Mouse (Mus musculus) lung, embryonic 14.5 days (tissue): ENCODE measurements around the gene Ak5. TPM values are rescaled to one million over a fixed set of nuclear protein-coding genes. Genes with fewer than 3 reads are reported as not detected.

Experiments
- ATAC-seq: fragments of 200-750 bp; cut with Nextera tagmentation; 2 replicates; pipeline ENCODE4 v1.8.0; 2017; ENCODE audit warnings: mild to moderate bottlenecking, moderate TSS enrichment, moderate library complexity; ENCODE audit not compliant: insufficient read depth
- DNase-seq: peaks from one replicate; pipeline ENCODE4 v3.0.0-alpha.2; 2015
- H3K27ac ChIP-seq: fragments of 300-500 bp; sonication (generic); 2 replicates; pipeline ENCODE4 v1.5.1; 2014; ENCODE audit warnings: low read depth, mild to moderate bottlenecking, moderate library complexity
- H3K27me3 ChIP-seq: fragments of 300-500 bp; sonication (generic); 2 replicates; pipeline ENCODE4 v1.6.1; 2014; ENCODE audit warnings: low read length, control low read depth; ENCODE audit not compliant: insufficient read depth
- H3K36me3 ChIP-seq: fragments of 300-500 bp; sonication (generic); 2 replicates; pipeline ENCODE4 v1.6.1; 2014; ENCODE audit warnings: control low read depth; ENCODE audit not compliant: insufficient read depth
- H3K4me1 ChIP-seq: fragments of 300-500 bp; sonication (generic); 2 replicates; pipeline ENCODE4 v1.6.1; 2014; ENCODE audit warnings: antibody characterized with exemption, control low read depth; ENCODE audit not compliant: insufficient read depth
- H3K4me2 ChIP-seq: fragments of 300-500 bp; sonication (generic); 2 replicates; pipeline ENCODE4 v1.6.1; 2014; ENCODE audit warnings: mild to moderate bottlenecking
- H3K4me3 ChIP-seq: fragments of 300-500 bp; sonication (generic); 2 replicates; pipeline ENCODE4 v1.5.1; 2014; ENCODE audit warnings: low read depth, low read length
- H3K9ac ChIP-seq: fragments of 300-500 bp; sonication (generic); 2 replicates; pipeline ENCODE4 v1.6.1; 2014
- H3K9me3 ChIP-seq: fragments of 300-500 bp; sonication (generic); 2 replicates; pipeline ENCODE4 v1.6.1; 2016; ENCODE audit warnings: low read depth, low read length, control low read depth
- CTCF ChIP-seq: IDR thresholded peaks from 2 replicates; pipeline ENCODE4 v1.5.1; 2016; ENCODE audit warnings: antibody characterized with exemption, low read depth
- WGBS: fragments of 180-500 bp; shearing (Covaris S2); extraction: QIAGEN DNeasy Blood & Tissue Kit; methylation state at CpG from one replicate; pipeline ENCODE4 v1.1.7; 2014; 5-methylcytosine and 5-hydroxymethylcytosine counted together
- polyA plus RNA-seq: library from polyadenylated mRNA; unstranded; fragments of >200 nt; fragmentation: Nextera tagmentation; extraction: Ambion mirVana; gene quantifications from 2 replicates; pipeline ENCODE4 v1.2.1, GENCODE M21; 2014

Gene Ak5
- polyA plus RNA-seq, 1 experiment from 2014 or later: 4.1 TPM

DNA sequence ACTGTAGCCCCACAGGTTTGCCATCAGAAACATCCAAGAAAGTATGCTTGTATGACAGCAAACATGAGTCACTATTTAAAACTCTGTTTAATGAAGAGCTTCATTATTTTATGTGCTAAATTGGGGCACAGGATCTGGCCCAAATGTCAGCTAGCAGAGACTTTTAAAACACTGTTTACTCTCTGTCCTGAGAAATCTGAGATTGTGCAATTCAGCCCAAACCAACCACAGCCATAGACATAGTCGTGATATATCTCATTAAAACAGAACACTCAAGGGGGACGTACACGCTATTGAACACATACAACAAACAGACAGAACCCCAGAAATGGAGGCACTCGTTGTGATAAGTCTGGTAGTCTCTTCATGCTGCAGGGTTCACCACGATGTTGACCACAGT, 177.7 kb downstream of the Ak5 start:
- Histone ChIP-seq H3K27ac (no peak overlapping the region), H3K4me1 (peaks cover 5% of the 10 kb centered on the region; the same call in 1 of the 2 replicates), H3K27me3 (no peaks in the 10 kb centered on the region), H3K36me3 (no peaks in the 10 kb centered on the region), H3K9ac (no peak overlapping the region), H3K4me2 (no peak overlapping the region), H3K9me3 (no peaks in the 10 kb centered on the region), H3K4me3 (no peak overlapping the region)
- no peak for ATAC-seq
- WGBS: 78% methylated on average over 5 of the region's 5 CpGs
- TF ChIP-seq CTCF: no peak
- no peak for DNase-seq

GRCm38 (mm10) chr3:152488964-152489363, 179.2 kb downstream of the Ak5 start:
- no peaks in the 10 kb centered on the region for H3K27me3 ChIP-seq
- H3K4me1 ChIP-seq: peaks cover 7% of the 10 kb centered on the region; the same call in 1 of the 2 replicates
- no peaks in the 10 kb centered on the region for H3K36me3 ChIP-seq
- ATAC-seq (no peak), DNase-seq (no peak)
- no peaks in the 10 kb centered on the region for H3K9me3 ChIP-seq
- 86% methylated on average over 4 of the region's 4 CpGs for WGBS
- H3K4me3 ChIP-seq: no peak overlapping the region
- no peak overlapping the region for H3K27ac ChIP-seq
- no peak overlapping the region for H3K9ac ChIP-seq
- TF ChIP-seq CTCF: no peak
- no peak overlapping the region for H3K4me2 ChIP-seq

- TF ChIP-seq CTCF: no peak
- Histone ChIP-seq H3K4me3 (no peak overlapping the region), H3K9ac (no peak overlapping the region), H3K36me3 (no peaks in the 10 kb centered on the region), H3K27me3 (no peaks in the 10 kb centered on the region), H3K4me2 (peak overlapping the region; percentile 20; the same call in 1 of the 2 replicates), H3K27ac (peak overlapping the region; percentile 69; the same call in 1 of the 2 replicates), H3K9me3 (no peaks in the 10 kb centered on the region), H3K4me1 (peaks cover 11% of the 10 kb centered on the region; the same call in 1 of the 2 replicates)
- DNase-seq: peak; percentile 65
- ATAC-seq: peak; percentile 27; the same call in 1 of the 2 replicates
- WGBS: 23% methylated on average over 6 of the region's 6 CpGs
Measured at GRCm38 (mm10) chr3:152484206-152484605, 184.0 kb downstream of the Ak5 start.

DNA sequence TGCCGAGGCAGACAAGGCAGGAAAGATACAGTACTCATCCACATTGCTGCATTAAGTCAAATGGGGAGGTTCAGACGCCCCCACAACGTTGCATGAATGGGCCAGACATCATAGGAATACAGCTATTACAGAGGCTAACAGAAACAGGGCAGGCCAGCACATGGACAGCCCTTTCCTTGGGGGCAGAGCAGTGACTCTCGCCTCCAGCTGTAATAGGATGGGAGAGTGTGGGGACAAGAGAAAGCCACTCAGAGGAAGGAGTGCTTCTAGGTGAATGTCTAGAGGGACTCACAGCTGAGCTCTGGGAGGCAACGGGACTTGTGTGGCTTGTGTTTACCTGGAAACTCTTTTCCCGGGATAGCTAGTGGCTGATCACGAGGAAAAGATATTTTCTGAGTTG, 184.4 kb downstream of the Ak5 start:
- Histone ChIP-seq H3K27ac (peak overlapping the region; percentile 69), H3K9ac (no peak overlapping the region), H3K4me2 (peak overlapping the region; percentile 20; the same call in 1 of the 2 replicates), H3K9me3 (no peaks in the 10 kb centered on the region), H3K4me1 (peaks cover 11% of the 10 kb centered on the region; the same call in 1 of the 2 replicates), H3K36me3 (no peaks in the 10 kb centered on the region), H3K4me3 (no peak overlapping the region), H3K27me3 (no peaks in the 10 kb centered on the region)
- no peak for ATAC-seq
- 20% methylated on average over 7 of the region's 7 CpGs for WGBS
- DNase-seq: no peak
- no peak for TF ChIP-seq CTCF

- no peak for TF ChIP-seq CTCF
- Histone ChIP-seq H3K4me3 (no peak overlapping the region), H3K27me3 (no peaks in the 10 kb centered on the region), H3K4me2 (no peak overlapping the region), H3K9ac (no peak overlapping the region), H3K9me3 (no peaks in the 10 kb centered on the region), H3K36me3 (no peaks in the 10 kb centered on the region), H3K27ac (no peak overlapping the region), H3K4me1 (peaks cover 11% of the 10 kb centered on the region; the same call in 1 of the 2 replicates)
- ATAC-seq (no peak), DNase-seq (no peak)
- WGBS: 85% methylated on average over 8 of the region's 8 CpGs
Measured at GRCm38 (mm10) chr3:152482182-152482581, 186.0 kb downstream of the Ak5 start.

GRCm38 (mm10) chr3:152480336-152480735, 187.8 kb downstream of the Ak5 start:
- Histone ChIP-seq H3K4me3 (no peak overlapping the region), H3K4me1 (peaks cover 11% of the 10 kb centered on the region; the same call in 1 of the 2 replicates), H3K9me3 (no peaks in the 10 kb centered on the region), H3K36me3 (no peaks in the 10 kb centered on the region), H3K4me2 (no peak overlapping the region), H3K27ac (no peak overlapping the region), H3K9ac (no peak overlapping the region), H3K27me3 (no peaks in the 10 kb centered on the region)
- 92% methylated on average over 6 of the region's 6 CpGs for WGBS
- DNase-seq (no peak), ATAC-seq (no peak)
- TF ChIP-seq CTCF: no peak

DNA sequence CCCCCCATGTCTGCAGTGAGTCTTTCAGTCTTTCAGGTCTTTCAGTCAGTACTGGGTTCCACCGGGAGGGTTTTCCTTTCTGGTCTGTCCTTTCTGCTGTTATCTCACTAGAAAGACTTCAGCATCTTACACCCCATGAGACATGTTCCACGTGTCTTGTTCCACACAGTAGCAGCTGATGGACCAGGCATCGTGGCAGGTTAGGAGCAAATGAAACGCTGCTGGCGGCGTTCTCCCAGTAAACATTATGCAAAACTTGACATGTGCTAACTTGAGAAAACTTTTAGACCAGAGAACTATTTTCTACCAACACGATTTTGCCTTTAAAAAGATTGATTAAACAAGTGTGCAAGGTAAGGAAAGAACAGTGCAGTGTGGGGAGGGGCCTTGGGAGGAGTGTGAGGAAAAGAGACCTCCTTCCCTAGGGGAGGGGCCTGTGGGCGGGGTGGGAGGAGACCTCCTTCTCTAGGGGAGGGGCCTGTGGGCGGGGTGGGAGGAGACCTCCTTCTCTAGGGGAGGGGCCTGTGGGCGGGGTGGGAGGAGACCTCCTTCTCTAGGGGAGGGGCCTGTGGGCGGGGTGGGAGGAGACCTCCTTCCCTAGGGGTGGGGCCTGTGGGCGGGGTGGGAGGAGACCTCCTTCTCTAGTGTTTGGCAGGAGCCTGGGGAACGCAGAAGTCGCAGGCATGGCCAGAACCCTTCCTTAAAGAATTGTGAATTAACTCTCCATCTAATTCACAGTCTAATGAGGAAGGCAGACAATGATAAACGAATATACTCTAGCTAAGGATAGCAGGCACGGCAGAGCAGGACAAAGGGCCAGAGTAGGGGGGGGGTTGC, 189.3 kb downstream of the Ak5 start:
- Histone ChIP-seq H3K27ac (peak overlapping the region; percentile 70; the same call in 1 of the 2 replicates), H3K4me1 (peaks cover 6% of the 10 kb centered on the region; the same call in 1 of the 2 replicates), H3K36me3 (no peaks in the 10 kb centered on the region), H3K9ac (peak overlapping the region; percentile 50), H3K4me2 (peak overlapping the region; percentile 70), H3K4me3 (peak overlapping the region; percentile 40), H3K27me3 (no peaks in the 10 kb centered on the region), H3K9me3 (no peaks in the 10 kb centered on the region)
- ATAC-seq (peak; percentile 76), DNase-seq (peak; percentile 80)
- no peak for TF ChIP-seq CTCF
- WGBS: 4% methylated on average over 14 of the region's 16 CpGs
